ENCODE assay signal across 7 mouse cellular contexts in genomic region chr11:104393196-104393595, GRCm38 (mm10).
DNase-seq lines count a peak whose midpoint lies in the region; ATAC-seq and TF ChIP-seq lines count a peak whose summit lies in the region.

No protein-coding gene starts in this region.

- TF ChIP-seq POLR2A in brain, embryonic 14.5 days (IDR thresholded peaks at IDR 0.05; ENCODE audit: borderline replicate concordance, extremely low read depth, insufficient read depth, insufficient read length, poor library complexity, severe bottlenecking), result no peak

- peak; percentile 13 for DNase-seq in gastrocnemius, adult 18-20 months (ENCODE audit: low spot score)
- no peak for DNase-seq in gastrocnemius, postnatal 36 days
- peak; percentile 23 for DNase-seq in left cerebral cortex, postnatal 4 days
- no peak for DNase-seq in left cerebral cortex, postnatal 14 days (ENCODE audit: low spot score in 2 of 2)
- peak; percentile 42 for DNase-seq in Muller cell, postnatal 12 days (ENCODE audit: inconsistent ontology term)
- DNase-seq in brain, embryonic 14.5 days (ENCODE audit: low read depth), result peak; percentile 17

- intact Hi-C loops in gastrocnemius, postnatal 36 days (cut with DNase I), result no loop called here
- intact Hi-C loops in left cerebral cortex, postnatal 4 days (cut with DNase I), result no loop called here
- intact Hi-C loops in left cerebral cortex, postnatal 14 days (cut with DNase I), result no loop called here

- TF ChIP-seq CTCF in brain, embryonic 14.5 days (IDR thresholded peaks at IDR 0.05; ENCODE audit: borderline replicate concordance, extremely low read depth, insufficient read depth, insufficient read length), result no peak

- no peak for ATAC-seq in inflammation-experienced regulatory T-cells, adult 6 months

Comparison
In these comparisons a context has a peak if more than half of its experiments do, and no peak if none do; other contexts are left out.
1. DNase-seq: peak in gastrocnemius, adult 18-20 months (single experiment), left cerebral cortex, postnatal 4 days (single experiment), Muller cell, postnatal 12 days (single experiment) and brain, embryonic 14.5 days (single experiment); none in gastrocnemius, postnatal 36 days (0 of 2) and left cerebral cortex, postnatal 14 days (0 of 2).